Mouse (Mus musculus) megakaryocyte, embryonic 14.5 days (primary cell): ENCODE measurements around the gene Plau.

Experiments used
- FLI1 ChIP-seq: IDR thresholded peaks from 2 replicates; pipeline ENCODE4 v1.6.1; 2012; ENCODE audit warnings: low read length, inconsistent platforms, mixed read lengths
- GATA1 ChIP-seq: IDR thresholded peaks from 3 replicates; pipeline ENCODE4 v1.6.1; 2012; ENCODE audit warnings: mixed read lengths, low read length, inconsistent platforms, borderline replicate concordance

GRCm38 (mm10) chr14:20836905-20837376 is 481 bp downstream of the Plau start:
- TF ChIP-seq GATA1, result no peak
- no peak for TF ChIP-seq FLI1
